ENCODE assay signal across 20 mouse cellular contexts in genomic region chr15:9661215-9661614, GRCm38 (mm10).
DNase-seq lines count a peak whose midpoint lies in the region.
"Had no signal": no experiment of that assay in that cellular context is flagged by ENCODE, and none has a peak within 500 bp of the region (broad histone marks: within the 10 kb centered on the region; RNA-seq: fewer than 3 reads in every experiment).

No protein-coding gene starts in this region.

- H3K36me3 ChIP-seq in embryonic facial prominence, embryonic 10.5 days (replicated peaks), result no peaks in the 10 kb centered on the region
- H3K36me3 ChIP-seq: embryonic facial prominence, embryonic 12.5 days; forebrain, embryonic 15.5 days; G1E had no signal

- no peak overlapping the region for H3K27ac ChIP-seq in embryonic facial prominence, embryonic 10.5 days (replicated peaks)
- H3K27ac ChIP-seq: embryonic facial prominence, embryonic 12.5 days; forebrain, embryonic 13.5 days; forebrain, embryonic 15.5 days had no signal

- DNase-seq in CD4-positive, CD25-positive, alpha-beta regulatory T cell, adult 2 months (ENCODE audit: low read depth, low spot score), result peak; percentile 16
- peak; percentile 22 for DNase-seq in induced T-regulatory cell, adult 2 months (ENCODE audit: low read depth)
- DNase-seq in naive thymus-derived CD4-positive, alpha-beta T cell, adult 2 months (ENCODE audit: low read depth), result peak; percentile 31
- DNase-seq in cerebellum, adult 18-20 months, result no peak
- no peak for DNase-seq in embryonic facial prominence, embryonic 10.5 days (ENCODE audit: low spot score)
- DNase-seq in adrenal gland, postnatal 36 days, result no peak
- DNase-seq: adrenal gland, adult 8-10 months; adrenal gland, postnatal 14 days; cerebellum, adult 11-12 months; cerebellum, adult 8-10 months; cerebellum, adult 9-11 months; cerebellum, postnatal 14 days; cerebellum, postnatal 36 days; embryo, embryonic 11 days; forebrain, postnatal 0 days had no signal

- H3K9me3 ChIP-seq in embryonic facial prominence, embryonic 10.5 days, result no peaks in the 10 kb centered on the region
- H3K9me3 ChIP-seq: embryonic facial prominence, embryonic 12.5 days; forebrain, embryonic 13.5 days; forebrain, embryonic 15.5 days; G1E had no signal

- H3K27me3 ChIP-seq in embryonic facial prominence, embryonic 10.5 days (replicated peaks; ENCODE audit: low read depth, poor library complexity, severe bottlenecking), result no peaks in the 10 kb centered on the region
- H3K27me3 ChIP-seq: CH12.LX; embryonic facial prominence, embryonic 12.5 days; forebrain, embryonic 13.5 days; forebrain, embryonic 15.5 days had no signal

- no peaks in the 10 kb centered on the region for H3K4me1 ChIP-seq in embryonic facial prominence, embryonic 10.5 days
- H3K4me1 ChIP-seq: embryonic facial prominence, embryonic 12.5 days; forebrain, embryonic 13.5 days; forebrain, embryonic 15.5 days had no signal

- no peak overlapping the region for H3K4me3 ChIP-seq in embryonic facial prominence, embryonic 10.5 days
- H3K4me3 ChIP-seq: embryonic facial prominence, embryonic 12.5 days; forebrain, embryonic 13.5 days; forebrain, embryonic 15.5 days had no signal

- 87% methylated on average over 1 of the region's 1 CpGs for WGBS in embryonic facial prominence, embryonic 10.5 days

Comparison
In these comparisons a context has a peak if more than half of its experiments do, and no peak if none do; other contexts are left out.
1. DNase-seq: peak in CD4-positive, CD25-positive, alpha-beta regulatory T cell, adult 2 months (single experiment), induced T-regulatory cell, adult 2 months (single experiment) and naive thymus-derived CD4-positive, alpha-beta T cell, adult 2 months (single experiment); none in cerebellum, adult 18-20 months (0 of 2), embryonic facial prominence, embryonic 10.5 days (single experiment) and adrenal gland, postnatal 36 days (0 of 2).